Mouse (Mus musculus) kidney, postnatal 25 days (tissue): ENCODE measurements at regions not wholly inside any gene's neighbourhood (a gene's known extent, or its start where the extent isn't known, plus 50 kb on each side); places are given as distances from the start of the nearest gene placed in this dataset.
A peak's percentile ranks its signal among the peaks of the same experiment; 100 is the strongest.

Experiments
- DNase-seq, 2 experiments: peaks; one replicate each; pipeline ENCODE4 v3.0.0; 2021; ENCODE audit warnings: mixed read lengths in 2 of 2

- DNase-seq: no peak
Measured at GRCm38 (mm10) chr16:66086499-66086898, 271.4 kb downstream of the Vgll3 start.

- DNase-seq: no peak
Measured at GRCm38 (mm10) chr16:66092766-66093165, 277.7 kb downstream of the Vgll3 start.

- DNase-seq: no peak
Measured at GRCm38 (mm10) chr16:66095682-66096081, 280.6 kb downstream of the Vgll3 start.

GRCm38 (mm10) chr16:66117930-66118329 is 302.9 kb downstream of the Vgll3 start:
- DNase-seq: no peak

- no peak for DNase-seq
Measured at GRCm38 (mm10) chr16:66137755-66138154, 322.7 kb downstream of the Vgll3 start.

- no peak for DNase-seq
Measured at GRCm38 (mm10) chr16:66144765-66145164, 329.7 kb downstream of the Vgll3 start.

- DNase-seq: no peak
Measured at GRCm38 (mm10) chr16:66145280-66145679, 330.2 kb downstream of the Vgll3 start.

- DNase-seq: no peak
Measured at GRCm38 (mm10) chr16:66168289-66168688, 353.2 kb downstream of the Vgll3 start.

- peak in 1 of 2 experiments; percentile 37 for DNase-seq
Measured at GRCm38 (mm10) chr16:66190801-66191200, 375.7 kb downstream of the Vgll3 start.

- no peak for DNase-seq
Measured at GRCm38 (mm10) chr16:66201406-66201805, 386.3 kb downstream of the Vgll3 start.
